Mouse (Mus musculus) myocyte (in vitro differentiated cells): ENCODE measurements at regions not wholly inside any gene's neighbourhood (a gene's known extent, or its start where the extent isn't known, plus 50 kb on each side); places are given as distances from the start of the nearest gene placed in this dataset.

Source experiments
- CEBPB ChIP-seq: IDR thresholded peaks from 2 replicates; pipeline ENCODE4 v1.6.1; 2011; ENCODE audit warnings: mild to moderate bottlenecking, moderate library complexity; ENCODE audit not compliant: poor library complexity, insufficient read depth, severe bottlenecking
- E2F4 ChIP-seq: IDR thresholded peaks from one replicate; pipeline ENCODE4 v1.6.1; 2011; ENCODE audit warnings: mild to moderate bottlenecking, control low read depth, moderate library complexity; ENCODE audit not compliant: insufficient read depth
- MAX ChIP-seq: IDR thresholded peaks from one replicate; pipeline ENCODE4 v1.6.1; 2011; ENCODE audit warnings: low read depth, mild to moderate bottlenecking, control low read depth
- MYOD1 ChIP-seq, 3 experiments: IDR thresholded peaks; one replicate each; pipeline ENCODE4 v1.6.1; 2011; ENCODE audit warnings: control low read depth in 2 of 3, low read depth in 2 of 3, mild to moderate bottlenecking in 2 of 3, moderate library complexity in 1 of 3; ENCODE audit not compliant: insufficient read length in 2 of 3, control insufficient read depth in 1 of 3
- MYOG ChIP-seq, 3 experiments: IDR thresholded peaks; one replicate each; pipeline ENCODE4 v1.6.1; 2011; ENCODE audit warnings: control low read depth in 2 of 3, low read depth in 2 of 3, mild to moderate bottlenecking in 2 of 3; ENCODE audit not compliant: insufficient read length in 2 of 3, control insufficient read depth in 1 of 3, insufficient read depth in 1 of 3
- POLR2A ChIP-seq: IDR thresholded peaks from one replicate; pipeline ENCODE4 v1.6.1; 2011; ENCODE audit warnings: low read depth, mild to moderate bottlenecking, control low read depth, moderate library complexity; ENCODE audit not compliant: insufficient read length
- POLR2AphosphoS2 ChIP-seq: IDR thresholded peaks from one replicate; pipeline ENCODE4 v1.6.1; 2011; ENCODE audit warnings: low read depth, control low read depth; ENCODE audit not compliant: insufficient read length
- TCF12 ChIP-seq: IDR thresholded peaks from one replicate; pipeline ENCODE4 v1.6.1; 2011; ENCODE audit warnings: mild to moderate bottlenecking, control low read depth; ENCODE audit not compliant: poor library complexity, insufficient read depth, severe bottlenecking
- TCF3 ChIP-seq: IDR thresholded peaks from one replicate; pipeline ENCODE4 v1.6.1; 2011; ENCODE audit warnings: low read depth, control low read depth; ENCODE audit not compliant: insufficient read length
- USF1 ChIP-seq: IDR thresholded peaks from one replicate; pipeline ENCODE4 v1.6.1; 2011; ENCODE audit warnings: low read depth, mild to moderate bottlenecking, control low read depth, moderate library complexity

DNA sequence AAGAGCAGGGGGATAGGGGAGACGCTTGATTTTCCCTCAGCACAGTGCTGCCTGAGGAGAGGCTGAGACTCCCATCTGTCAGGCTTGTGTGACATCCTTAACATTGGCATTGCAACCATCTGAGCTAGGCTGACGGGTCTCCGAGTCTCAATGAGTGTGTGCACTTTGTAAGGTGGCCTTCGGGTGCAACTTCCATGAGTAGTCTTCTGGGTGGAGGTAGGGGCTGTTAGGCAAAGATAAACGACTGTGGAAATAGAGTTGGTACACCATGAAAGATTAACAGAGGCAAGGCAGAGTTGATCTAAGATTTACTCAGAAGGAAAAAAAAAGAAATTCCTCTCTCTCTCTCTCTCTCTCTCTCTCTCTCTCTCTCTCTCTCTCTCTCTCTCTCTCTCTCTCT is 211.2 kb upstream of the Nr5a2 start:
- TF ChIP-seq E2F4 = no peak
- TF ChIP-seq USF1 = no peak
- TF ChIP-seq POLR2AphosphoS2 = no peak
- no peak for TF ChIP-seq POLR2A
- no peak for TF ChIP-seq TCF3
- TF ChIP-seq CEBPB = no peak
- TF ChIP-seq MYOG (IDR thresholded peaks at IDR 0.05; ENCODE audit: control insufficient read depth in 1 of 3, insufficient read depth in 1 of 3, insufficient read length in 2 of 3, low read depth in 2 of 3) = no peak
- no peak for TF ChIP-seq MAX
- TF ChIP-seq TCF12 = no peak
- no peak for TF ChIP-seq MYOD1 (IDR thresholded peaks at IDR 0.05; ENCODE audit: control insufficient read depth in 1 of 3, insufficient read length in 2 of 3, low read depth in 2 of 3)
